Mouse (Mus musculus) thymus, postnatal 14 days (tissue): ENCODE data around the gene Rcn3.

ENCODE experiments used
- DNase-seq: peaks from one replicate; pipeline ENCODE4 v3.0.0; 2021

Rcn3 gene

GRCm38 (mm10) chr7:45069671-45070070 lies 22.4 kb downstream of the Rcn3 start:
- no peak for DNase-seq

GRCm38 (mm10) chr7:45068000-45068318 lies 24.1 kb downstream of the Rcn3 start:
- DNase-seq: peak; percentile 71

GRCm38 (mm10) chr7:45067190-45067999 lies 24.6 kb downstream of the Rcn3 start:
- no peak for DNase-seq

- peak; percentile 95 for DNase-seq
Observed at GRCm38 (mm10) chr7:45062239-45062835, 29.7 kb downstream of the Rcn3 start, which contains the start of the genes Nosip and Prrg2. Gene Nosip, plus strand, starts transcription at chr7:45062429. Gene Prrg2, minus strand, starts transcription at chr7:45062677.

GRCm38 (mm10) chr7:45061532-45062075 lies 30.4 kb downstream of the Rcn3 start:
- peak; percentile 46 for DNase-seq

- no peak for DNase-seq
Observed at GRCm38 (mm10) chr7:45060632-45061122, 31.3 kb downstream of the Rcn3 start.

GRCm38 (mm10) chr7:45058607-45059571 lies 33.1 kb downstream of the Rcn3 start:
- DNase-seq: no peak

- DNase-seq: no peak
Observed at GRCm38 (mm10) chr7:45056972-45057348, 35.1 kb downstream of the Rcn3 start.

GRCm38 (mm10) chr7:45056329-45056971 lies 35.6 kb downstream of the Rcn3 start:
- DNase-seq: no peak

- DNase-seq: peak; percentile 97
Observed at GRCm38 (mm10) chr7:45053931-45054510, 38.0 kb downstream of the Rcn3 start.

- peak; percentile 88 for DNase-seq
Observed at GRCm38 (mm10) chr7:45053117-45053930, 38.7 kb downstream of the Rcn3 start.

GRCm38 (mm10) chr7:45052862-45053116 lies 39.2 kb downstream of the Rcn3 start, which contains the start of gene Prr12:
Gene Prr12, minus strand, starts transcription at chr7:45052881.
- no peak for DNase-seq

GRCm38 (mm10) chr7:45052181-45052861 lies 39.7 kb downstream of the Rcn3 start:
- peak; percentile 62 for DNase-seq

GRCm38 (mm10) chr7:45051601-45051974 lies 40.4 kb downstream of the Rcn3 start:
- DNase-seq: no peak

- DNase-seq: peak; percentile 53
Observed at GRCm38 (mm10) chr7:45050945-45051600, 40.9 kb downstream of the Rcn3 start.

- no peak for DNase-seq
Observed at GRCm38 (mm10) chr7:45048923-45049657, 42.9 kb downstream of the Rcn3 start.

- DNase-seq: no peak
Observed at GRCm38 (mm10) chr7:45048001-45048890, 43.8 kb downstream of the Rcn3 start.

- no peak for DNase-seq
Observed at GRCm38 (mm10) chr7:45047491-45047890, 44.5 kb downstream of the Rcn3 start.
